Mouse (Mus musculus): Measurements from ENCODE around the gene Slc7a5.

DNA sequence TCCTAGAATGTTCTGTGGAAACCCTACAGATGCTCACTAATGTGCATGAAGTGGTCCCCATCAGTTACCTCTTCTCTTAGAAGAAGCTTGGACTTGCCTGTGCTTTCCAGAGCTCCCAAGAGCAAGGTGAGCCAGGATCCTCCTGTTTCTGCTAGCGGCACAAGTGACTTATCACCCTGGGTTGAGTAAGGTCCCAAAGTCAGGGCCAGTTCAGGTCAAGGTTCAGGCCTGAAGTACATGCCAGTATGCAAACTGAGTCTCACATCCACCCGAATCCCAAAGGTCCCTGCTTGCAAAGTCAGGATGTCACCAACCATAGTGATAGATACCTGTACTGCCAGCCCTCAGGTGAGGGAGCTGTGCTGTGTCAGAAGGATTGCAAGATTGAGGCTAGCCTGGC lies 37.3 kb downstream of the Slc7a5 start:
- TF ChIP-seq CTCF (IDR thresholded peaks at IDR 0.05; ENCODE audit: borderline replicate concordance, extremely low read depth, insufficient read depth, insufficient read length) (no peak), POLR2A (IDR thresholded peaks at IDR 0.05; ENCODE audit: borderline replicate concordance, extremely low read depth, insufficient read depth, insufficient read length, poor library complexity, severe bottlenecking) (no peak)
